20 mouse cellular contexts compared by ENCODE assay signal in genomic region chr2:34609516-34609915, GRCm38 (mm10).
A peak's percentile ranks its signal among the peaks of the same experiment; 100 is the strongest.
DNase-seq lines count a peak whose midpoint lies in the region; ATAC-seq and TF ChIP-seq lines count a peak whose summit lies in the region.
"Had no signal": no experiment of that assay in that cellular context is flagged by ENCODE, and none has a peak within 500 bp of the region (broad histone marks: within the 10 kb centered on the region; RNA-seq: fewer than 3 reads in every experiment).

No protein-coding gene starts in this region.

- ATAC-seq in intestine, postnatal 0 days: peak; percentile 45; the same call in 1 of the 2 replicates
- no peak for ATAC-seq in intestine, embryonic 16.5 days
- ATAC-seq: CD4-positive, CD25-positive, alpha-beta regulatory T cell, adult 4 months; inflammation-experienced regulatory T-cells, adult 6 months; Patski had no signal

- H3K79me2 ChIP-seq in C2C12 (ENCODE audit: control insufficient read depth, insufficient read depth): no peaks in the 10 kb centered on the region
- H3K79me2 ChIP-seq in heart, adult 2 months (replicated peaks; ENCODE audit: control insufficient read depth, insufficient read depth, low read length): no peaks in the 10 kb centered on the region

- H3K4me2 ChIP-seq in intestine, postnatal 0 days (replicated peaks; ENCODE audit: low read depth): no peak overlapping the region
- no peak overlapping the region for H3K4me2 ChIP-seq in intestine, embryonic 16.5 days (ENCODE audit: low read depth, low read length)
- H3K4me2 ChIP-seq: forebrain, embryonic 12.5 days; hindbrain, embryonic 14.5 days; limb, embryonic 15.5 days; midbrain, embryonic 11.5 days; neural tube, embryonic 15.5 days had no signal

- no peak for TF ChIP-seq EP300 in heart, adult 2 months (IDR thresholded peaks at IDR 0.05; ENCODE audit: insufficient read depth, low read depth, low read length)

- no peaks in the 10 kb centered on the region for H3K4me1 ChIP-seq in intestine, postnatal 0 days (replicated peaks; ENCODE audit: control insufficient read depth, insufficient read depth, low read length)
- H3K4me1 ChIP-seq in intestine, embryonic 16.5 days (ENCODE audit: control insufficient read depth, insufficient read depth, low read length): no peaks in the 10 kb centered on the region
- peaks cover 17% of the 10 kb centered on the region for H3K4me1 ChIP-seq in bone marrow macrophage, adult 2 months (ENCODE audit: control insufficient read depth, insufficient read depth, low read length)
- H3K4me1 ChIP-seq in heart, adult 2 months (ENCODE audit: control insufficient read depth, insufficient read depth, low read length): no peaks in the 10 kb centered on the region
- H3K4me1 ChIP-seq: forebrain, embryonic 12.5 days; limb, embryonic 15.5 days; neural tube, embryonic 15.5 days had no signal

- DNase-seq in embryo, embryonic 10 days (ENCODE audit: low spot score): no peak
- no peak for DNase-seq in lung, postnatal 25 days (ENCODE audit: low spot score)
- no peak for DNase-seq in heart, adult 2 months
- DNase-seq: cerebellum, adult 9-10 months; heart, postnatal 4 days; kidney, adult 9 months; kidney, postnatal 14 days had no signal

- intact Hi-C loops in heart, adult 2 months (cut with DNase I): no loop called here

- H3K9ac ChIP-seq in intestine, postnatal 0 days (ENCODE audit: low read depth, low read length): no peak overlapping the region
- no peak overlapping the region for H3K9ac ChIP-seq in intestine, embryonic 16.5 days (ENCODE audit: low read depth, low read length)
- H3K9ac ChIP-seq in heart, adult 2 months (ENCODE audit: low read depth, low read length): no peak overlapping the region
- H3K9ac ChIP-seq: forebrain, embryonic 12.5 days; hindbrain, embryonic 14.5 days; limb, embryonic 15.5 days; neural tube, embryonic 15.5 days had no signal

- no peak overlapping the region for H3ac ChIP-seq in C2C12 (ENCODE audit: control insufficient read depth, insufficient read length, low read depth)

- no peaks in the 10 kb centered on the region for H3K27me3 ChIP-seq in intestine, postnatal 0 days (replicated peaks; ENCODE audit: control insufficient read depth, insufficient read depth, low read length)
- no peaks in the 10 kb centered on the region for H3K27me3 ChIP-seq in intestine, embryonic 16.5 days (replicated peaks; ENCODE audit: control insufficient read depth, insufficient read depth, low read length)
- H3K27me3 ChIP-seq in C2C12 (ENCODE audit: control insufficient read depth, insufficient read depth, insufficient read length): no peaks in the 10 kb centered on the region
- no peaks in the 10 kb centered on the region for H3K27me3 ChIP-seq in heart, adult 2 months (ENCODE audit: control insufficient read depth, insufficient read depth, low read length)
- H3K27me3 ChIP-seq: limb, embryonic 15.5 days; neural tube, embryonic 15.5 days; Patski had no signal

- TF ChIP-seq POLR2A in bone marrow macrophage, adult 2 months (IDR thresholded peaks at IDR 0.05; ENCODE audit: borderline replicate concordance, low read depth, low read length): no peak
- no peak for TF ChIP-seq POLR2A in heart, adult 2 months (IDR thresholded peaks at IDR 0.05; ENCODE audit: insufficient read depth, low read depth, low read length)

- 59% methylated on average over 4 of the region's 4 CpGs for WGBS in intestine, postnatal 0 days
- 68% methylated on average over 4 of the region's 4 CpGs for WGBS in intestine, embryonic 16.5 days
- 73% methylated on average over 4 of the region's 4 CpGs for WGBS in heart, adult 2 months

- H3K36me3 ChIP-seq in intestine, postnatal 0 days (ENCODE audit: control insufficient read depth, insufficient read depth): peaks cover 7% of the 10 kb centered on the region
- no peaks in the 10 kb centered on the region for H3K36me3 ChIP-seq in intestine, embryonic 16.5 days (ENCODE audit: control insufficient read depth, insufficient read depth, low read length)
- peaks cover 12% of the 10 kb centered on the region for H3K36me3 ChIP-seq in C2C12 (ENCODE audit: control insufficient read depth, insufficient read depth)
- no peaks in the 10 kb centered on the region for H3K36me3 ChIP-seq in heart, adult 2 months (ENCODE audit: control insufficient read depth, insufficient read depth, low read length)
- H3K36me3 ChIP-seq: forebrain, embryonic 12.5 days had no signal

- TF ChIP-seq CTCF in intestine, postnatal 0 days (IDR thresholded peaks at IDR 0.05; ENCODE audit: low read depth): no peak
- TF ChIP-seq CTCF in C2C12 (IDR thresholded peaks at IDR 0.05; ENCODE audit: control insufficient read depth, insufficient read depth, insufficient read length): no peak
- TF ChIP-seq CTCF in bone marrow macrophage, adult 2 months (IDR thresholded peaks at IDR 0.05; ENCODE audit: low read depth, low read length): no peak
- TF ChIP-seq CTCF in heart, adult 2 months (IDR thresholded peaks at IDR 0.05): no peak

- H3K27ac ChIP-seq in intestine, postnatal 0 days (ENCODE audit: low read depth, low read length): no peak overlapping the region
- H3K27ac ChIP-seq in intestine, embryonic 16.5 days (ENCODE audit: low read length): no peak overlapping the region
- H3K27ac ChIP-seq in bone marrow macrophage, adult 2 months (ENCODE audit: insufficient read depth, low read depth, low read length): peak overlapping the region; percentile 83
- no peak overlapping the region for H3K27ac ChIP-seq in heart, adult 2 months
- H3K27ac ChIP-seq: forebrain, embryonic 12.5 days; heart, embryonic 10.5 days; limb, embryonic 15.5 days; neural tube, embryonic 15.5 days had no signal

- no peaks in the 10 kb centered on the region for H3K9me3 ChIP-seq in intestine, postnatal 0 days (ENCODE audit: control insufficient read depth)
- no peaks in the 10 kb centered on the region for H3K9me3 ChIP-seq in intestine, embryonic 16.5 days (ENCODE audit: control insufficient read depth, low read length)
- H3K9me3 ChIP-seq: forebrain, embryonic 12.5 days; heart, embryonic 10.5 days; limb, embryonic 15.5 days; neural tube, embryonic 15.5 days had no signal

- no peak overlapping the region for H3K4me3 ChIP-seq in intestine, postnatal 0 days (ENCODE audit: low read depth, low read length)
- H3K4me3 ChIP-seq in intestine, embryonic 16.5 days (ENCODE audit: low read length): no peak overlapping the region
- H3K4me3 ChIP-seq in C2C12 (ENCODE audit: insufficient read depth, poor library complexity, severe bottlenecking): no peak overlapping the region
- no peak overlapping the region for H3K4me3 ChIP-seq in bone marrow macrophage, adult 2 months (ENCODE audit: insufficient read depth, low read length)
- H3K4me3 ChIP-seq in heart, adult 2 months: no peak overlapping the region
- H3K4me3 ChIP-seq: forebrain, embryonic 12.5 days; heart, embryonic 10.5 days; limb, embryonic 15.5 days; neural tube, embryonic 15.5 days had no signal

- no peaks in the 10 kb centered on the region for H3K79me3 ChIP-seq in C2C12 (ENCODE audit: low read depth)

TF ChIP-seq in C2C12, 6 proteins besides CTCF, POLR2A, EP300 and RAD21:
- no peak for TF ChIP-seq MYOG (IDR thresholded peaks at IDR 0.05; ENCODE audit: control insufficient read depth, extremely low read depth, insufficient read length)
- peak; percentile 70 for TF ChIP-seq USF1 (IDR thresholded peaks at IDR 0.05; ENCODE audit: low read depth)
- TF ChIP-seq FOSL1 (IDR thresholded peaks at IDR 0.05; ENCODE audit: insufficient read depth, low read length, poor library complexity, severe bottlenecking): peak; percentile 77
